Mouse (Mus musculus) cerebellum, adult 2 months (tissue): ENCODE results near the gene Iqgap2. TPM values are rescaled to one million over a fixed set of nuclear protein-coding genes. Genes with fewer than 3 reads are reported as not detected.

ENCODE experiments used
- DNase-seq, 2 experiments: peaks; one replicate each; pipeline ENCODE4 v3.0.0; 2021
- H3K27ac ChIP-seq: fragments of 200-500 bp; 2 replicates; pipeline ENCODE4 v1.5.1; 2012; ENCODE audit warnings: low read length, control low read depth, inconsistent platforms; ENCODE audit not compliant: insufficient read depth
- H3K27me3 ChIP-seq: fragments of 200-500 bp; 2 replicates; pipeline ENCODE4 v1.6.1; 2012; ENCODE audit warnings: inconsistent platforms, mild to moderate bottlenecking, low read length, moderate library complexity; ENCODE audit not compliant: control insufficient read depth, insufficient read depth
- H3K4me1 ChIP-seq: fragments of 200-500 bp; 2 replicates; pipeline ENCODE4 v1.6.1; 2011; ENCODE audit warnings: low read length; ENCODE audit not compliant: control insufficient read depth, insufficient read depth
- H3K4me3 ChIP-seq: fragments of 200-500 bp; replicated peaks from 2 replicates; pipeline ENCODE3; 2011; ENCODE audit warnings: mild to moderate bottlenecking, low read depth, low read length, control low read depth; ENCODE audit not compliant: insufficient read depth
- CTCF ChIP-seq: fragments of 200-500 bp; IDR thresholded peaks from 2 replicates; pipeline ENCODE4 v1.5.1; 2011; ENCODE audit warnings: low read depth, mild to moderate bottlenecking, control low read depth, low read length, moderate library complexity, borderline replicate concordance; ENCODE audit not compliant: insufficient read depth
- POLR2A ChIP-seq: fragments of 200-500 bp; IDR thresholded peaks from 2 replicates; pipeline ENCODE4 v1.6.1; 2011; ENCODE audit warnings: low read length, control low read depth, borderline replicate concordance; ENCODE audit not compliant: insufficient read depth
- WGBS: fragments of 180-500 bp; shearing (Covaris S2); methylation state at CpG from one replicate; pipeline ENCODE4 v1.1.7; 2018; 5-methylcytosine and 5-hydroxymethylcytosine counted together
- polyA plus RNA-seq: library from polyadenylated mRNA; depleted of rRNA; stranded (reverse); fragments of >200 nt; gene quantifications from 2 replicates; pipeline ENCODE4 v1.2.3, GENCODE M21; 2012

The Iqgap2 gene
- polyA plus RNA-seq, 1 experiment = 1.3 TPM

- H3K27me3 ChIP-seq = no peaks in the 10 kb centered on the region
- no peak overlapping the region for H3K27ac ChIP-seq
- no peaks in the 10 kb centered on the region for H3K4me1 ChIP-seq
- peak; percentile 70 for TF ChIP-seq CTCF
- TF ChIP-seq POLR2A = no peak
- DNase-seq = peak; percentile 69 to 82
- WGBS = 2% methylated on average over 48 of the region's 52 CpGs
- H3K4me3 ChIP-seq = peak overlapping the region; percentile 60
Observed at GRCm38 (mm10) chr13:95891926-95892610, 346 bp upstream of the Iqgap2 start.

GRCm38 (mm10) chr13:95890851-95891471 is 761 bp downstream of the Iqgap2 start:
- WGBS = 1% methylated on average over 33 of the region's 33 CpGs
- TF ChIP-seq POLR2A (no peak), CTCF (peak; percentile 4; the same call in 1 of the 2 replicates)
- DNase-seq = peak; percentile 21 to 41
- no peaks in the 10 kb centered on the region for H3K27me3 ChIP-seq
- H3K4me1 ChIP-seq = no peaks in the 10 kb centered on the region
- H3K4me3 ChIP-seq = peak overlapping the region; percentile 60
- H3K27ac ChIP-seq = no peak overlapping the region

- Histone ChIP-seq H3K4me3 (no peak overlapping the region), H3K27me3 (no peaks in the 10 kb centered on the region), H3K4me1 (no peaks in the 10 kb centered on the region), H3K27ac (no peak overlapping the region)
- 75% methylated on average over 8 of the region's 8 CpGs for WGBS
- TF ChIP-seq CTCF = no peak
- TF ChIP-seq POLR2A = no peak
- no peak for DNase-seq
Observed at GRCm38 (mm10) chr13:95889981-95890545, 1.7 kb downstream of the Iqgap2 start.

GRCm38 (mm10) chr13:95889366-95889765 is 2.4 kb downstream of the Iqgap2 start:
- H3K4me1 ChIP-seq = no peaks in the 10 kb centered on the region
- TF ChIP-seq CTCF = no peak
- no peak for TF ChIP-seq POLR2A
- WGBS = 94% methylated on average over 10 of the region's 10 CpGs
- H3K27me3 ChIP-seq = no peaks in the 10 kb centered on the region
- no peak for DNase-seq
- H3K27ac ChIP-seq = no peak overlapping the region
- no peak overlapping the region for H3K4me3 ChIP-seq

GRCm38 (mm10) chr13:95888621-95889020 is 3.1 kb downstream of the Iqgap2 start:
- Histone ChIP-seq H3K27me3 (no peaks in the 10 kb centered on the region), H3K27ac (no peak overlapping the region), H3K4me1 (no peaks in the 10 kb centered on the region), H3K4me3 (no peak overlapping the region)
- DNase-seq = no peak
- no peak for TF ChIP-seq CTCF
- no peak for TF ChIP-seq POLR2A
- WGBS = 95% methylated on average over 12 of the region's 12 CpGs

GRCm38 (mm10) chr13:95888170-95888569 is 3.6 kb downstream of the Iqgap2 start:
- H3K4me3 ChIP-seq = no peak overlapping the region
- no peak overlapping the region for H3K27ac ChIP-seq
- no peaks in the 10 kb centered on the region for H3K27me3 ChIP-seq
- TF ChIP-seq POLR2A = no peak
- TF ChIP-seq CTCF = no peak
- H3K4me1 ChIP-seq = no peaks in the 10 kb centered on the region
- no peak for DNase-seq
- WGBS = 96% methylated on average over 4 of the region's 4 CpGs

GRCm38 (mm10) chr13:95887375-95887774 is 4.3 kb downstream of the Iqgap2 start:
- Histone ChIP-seq H3K4me1 (no peaks in the 10 kb centered on the region), H3K4me3 (no peak overlapping the region), H3K27ac (no peak overlapping the region), H3K27me3 (no peaks in the 10 kb centered on the region)
- TF ChIP-seq POLR2A = no peak
- no peak for TF ChIP-seq CTCF
- DNase-seq = no peak
- WGBS = 78% methylated on average over 7 of the region's 7 CpGs

- TF ChIP-seq CTCF (no peak), POLR2A (no peak)
- Histone ChIP-seq H3K27me3 (no peaks in the 10 kb centered on the region), H3K4me1 (no peaks in the 10 kb centered on the region), H3K27ac (no peak overlapping the region), H3K4me3 (no peak overlapping the region)
- no peak for DNase-seq
- WGBS = 89% methylated on average over 3 of the region's 3 CpGs
Observed at GRCm38 (mm10) chr13:95884455-95884854, 7.3 kb downstream of the Iqgap2 start.

- Histone ChIP-seq H3K27me3 (no peaks in the 10 kb centered on the region), H3K4me1 (no peaks in the 10 kb centered on the region), H3K27ac (no peak overlapping the region), H3K4me3 (no peak overlapping the region)
- no peak for DNase-seq
- no peak for TF ChIP-seq POLR2A
- TF ChIP-seq CTCF = no peak
- WGBS = 96% methylated on average over 6 of the region's 6 CpGs
Observed at GRCm38 (mm10) chr13:95882001-95882400, 9.7 kb downstream of the Iqgap2 start.
